Mouse (Mus musculus) megakaryocyte progenitor cell, adult 5-6 weeks (primary cell): ENCODE data around the gene Tcte1. TPM values are rescaled to one million over a fixed set of nuclear protein-coding genes. Genes with fewer than 3 reads are reported as not detected.

Experiments used
- ATAC-seq: replicated peaks from 2 replicates; pipeline ENCODE4 v1.8.0; 2016; ENCODE audit warnings: mild to moderate bottlenecking, moderate TSS enrichment, inconsistent platforms; ENCODE audit not compliant: poor library complexity
- total RNA-seq, 2 experiments: library from RNA; stranded (forward) in 1 of 2; stranded (reverse) in 1 of 2; fragments of 157-497, 149-512 nt in 1 of 2; fragments of 200-1000 nt in 1 of 2; gene quantifications; 2 replicates each; pipeline versions ENCODE4 v1.2.3 to v1.2.4; 2015 to 2017

Gene Tcte1
- not detected in 2 replicates for total RNA-seq (2015)
- not detected in 2 replicates for total RNA-seq (2017)

DNA sequence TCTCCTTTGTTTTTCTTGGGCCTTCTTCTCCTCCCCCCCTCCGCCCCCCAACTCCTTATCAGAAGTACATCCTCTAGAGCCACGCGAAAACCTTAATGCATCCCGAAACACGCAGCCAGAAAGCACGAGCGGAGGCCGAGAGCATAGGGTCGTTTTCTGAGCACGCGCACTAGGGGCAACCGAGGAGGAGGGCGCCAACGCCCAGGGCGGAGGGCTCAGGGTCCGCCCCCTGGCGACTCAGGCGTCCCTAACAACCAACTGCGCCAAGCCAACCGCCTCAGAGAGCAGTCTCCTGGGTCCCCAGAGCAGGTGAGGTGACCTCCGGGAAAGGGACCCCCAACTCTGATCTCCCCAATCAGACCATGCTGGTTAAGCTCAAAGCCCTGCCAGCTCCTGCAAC is at the start of gene Tcte1:
Tcte1 (plus strand) TSS at position 172 of the 400 bp plus-strand sequence.
- peak; percentile 44; the same call in 1 of the 2 replicates for ATAC-seq

DNA sequence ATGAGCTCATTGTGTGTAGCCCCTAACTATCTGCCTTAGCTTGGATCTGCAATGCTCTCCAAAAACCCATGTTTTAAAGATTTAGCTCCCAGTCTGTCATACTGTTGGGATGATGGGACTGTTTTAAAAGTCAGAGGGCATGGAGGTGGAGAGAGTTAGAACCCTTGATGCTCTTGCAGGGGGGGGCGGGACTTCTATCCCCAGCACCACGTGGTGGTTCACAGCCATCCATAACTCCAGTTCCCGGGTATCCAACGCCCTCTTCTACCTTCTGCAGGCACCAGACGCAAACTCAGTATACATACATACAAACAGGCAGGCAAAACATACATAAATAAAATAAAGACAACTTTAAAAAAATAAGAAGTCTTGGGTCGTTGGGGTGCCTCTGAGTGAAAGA is 49.6 kb upstream of the Tcte1 start:
- no peak for ATAC-seq

DNA sequence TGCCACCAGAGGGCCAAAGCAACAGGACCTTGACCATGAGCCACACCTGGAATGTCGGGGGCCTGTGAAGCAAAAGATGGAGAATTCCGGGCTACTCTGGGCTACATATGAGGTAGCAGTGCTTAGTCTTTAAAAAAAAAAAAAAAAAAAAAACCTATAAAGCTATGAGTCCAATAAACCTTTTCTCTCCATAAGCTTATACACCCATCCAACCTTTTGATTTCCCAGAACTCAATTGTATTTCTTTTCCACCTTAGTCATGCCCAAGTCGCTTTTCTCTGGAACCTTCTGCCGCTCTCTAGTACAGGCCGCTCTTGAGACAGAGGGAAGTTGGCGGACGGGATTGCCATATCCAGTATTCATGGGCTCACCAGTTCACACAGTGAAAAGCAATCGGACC is 49.1 kb upstream of the Tcte1 start:
- no peak for ATAC-seq

DNA sequence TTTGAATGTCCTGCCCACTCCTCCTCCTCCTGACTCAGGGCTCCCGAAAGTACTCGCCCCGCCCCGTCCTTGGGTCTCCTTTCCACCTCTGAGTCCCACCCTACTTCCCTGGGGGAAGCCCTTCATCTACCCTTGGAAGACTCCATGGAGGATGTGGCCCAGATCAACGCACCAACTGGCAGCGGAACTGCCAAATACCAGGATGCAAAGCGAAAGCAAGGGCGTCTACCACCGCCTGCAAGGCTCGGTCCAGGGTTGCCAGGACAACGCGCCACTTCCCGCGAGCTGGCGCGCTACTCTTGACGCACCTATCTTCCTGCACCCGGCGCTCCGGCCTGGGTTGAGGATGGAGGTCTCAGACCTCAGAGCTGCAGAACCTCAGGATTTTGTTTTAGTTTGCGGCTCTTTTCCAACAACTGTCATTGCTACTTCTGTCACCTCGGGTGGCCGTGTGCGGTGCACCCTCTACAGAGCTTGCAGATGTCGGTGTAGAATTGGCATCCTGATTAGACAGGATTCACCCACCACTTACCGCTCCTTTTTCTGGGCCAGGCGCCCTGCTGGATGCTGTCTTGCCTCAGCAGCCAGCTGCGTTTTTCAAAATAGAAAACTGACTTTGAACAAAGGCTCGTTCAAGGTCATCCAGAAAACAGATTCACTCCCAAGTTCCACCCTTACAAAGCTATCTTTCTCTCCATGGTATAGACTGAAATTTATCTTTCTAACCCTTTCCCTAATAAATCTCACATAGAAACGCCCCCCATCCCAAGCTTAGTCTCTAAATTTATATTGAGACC is 48.4 kb upstream of the Tcte1 start, which contains the start of gene Spats1:
Spats1 (minus strand) TSS at position 747 of the 797 bp plus-strand sequence.
- peak; percentile 74 for ATAC-seq

DNA sequence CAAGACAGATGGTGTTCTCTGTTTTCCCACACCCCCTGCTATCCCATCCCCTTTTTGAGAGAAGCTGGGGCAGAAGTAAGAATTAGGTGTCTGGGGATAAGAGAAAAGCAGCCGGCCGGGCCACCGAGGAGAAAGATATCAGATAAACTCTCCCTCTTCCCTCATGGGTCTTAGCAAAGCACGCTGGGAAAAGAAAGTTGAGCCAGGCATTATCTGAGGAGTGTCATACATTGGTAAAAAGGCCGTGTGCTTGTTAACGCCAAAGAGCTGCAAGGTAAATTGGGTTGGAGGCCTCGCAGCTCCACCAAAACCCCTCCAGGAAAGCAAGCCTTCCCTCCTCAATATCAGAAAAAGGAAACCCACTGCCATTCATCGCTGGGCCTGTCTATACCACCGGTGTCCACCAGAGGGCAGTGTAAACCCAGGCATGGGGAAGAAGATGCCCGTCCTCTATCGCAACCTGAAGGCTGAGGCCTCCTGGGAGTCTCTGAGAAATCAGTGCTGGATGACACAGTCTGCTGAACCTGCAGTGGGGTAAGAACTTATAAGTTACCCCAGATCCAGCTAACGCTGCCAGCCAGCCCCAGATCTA is 44.9 kb upstream of the Tcte1 start:
- peak; percentile 90 for ATAC-seq

DNA sequence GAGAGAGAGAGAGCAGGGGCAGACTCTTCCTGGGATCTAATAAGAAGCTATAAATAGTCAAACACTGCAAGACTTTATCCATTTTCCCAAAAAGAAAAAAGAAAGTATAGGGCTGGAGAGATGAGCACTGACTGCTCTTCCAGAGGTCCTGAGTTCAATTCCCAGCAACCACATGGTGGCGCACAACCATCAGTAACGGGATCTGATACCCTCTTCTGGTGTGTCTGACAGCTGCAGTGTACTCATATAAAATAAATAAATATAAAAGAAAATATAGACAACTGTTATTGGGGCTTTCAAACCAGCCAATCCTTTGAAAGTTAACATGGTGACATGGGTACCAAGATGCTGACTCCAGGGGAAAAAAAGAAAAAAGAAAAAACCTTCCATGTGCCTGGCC is 42.8 kb upstream of the Tcte1 start:
- no peak for ATAC-seq

DNA sequence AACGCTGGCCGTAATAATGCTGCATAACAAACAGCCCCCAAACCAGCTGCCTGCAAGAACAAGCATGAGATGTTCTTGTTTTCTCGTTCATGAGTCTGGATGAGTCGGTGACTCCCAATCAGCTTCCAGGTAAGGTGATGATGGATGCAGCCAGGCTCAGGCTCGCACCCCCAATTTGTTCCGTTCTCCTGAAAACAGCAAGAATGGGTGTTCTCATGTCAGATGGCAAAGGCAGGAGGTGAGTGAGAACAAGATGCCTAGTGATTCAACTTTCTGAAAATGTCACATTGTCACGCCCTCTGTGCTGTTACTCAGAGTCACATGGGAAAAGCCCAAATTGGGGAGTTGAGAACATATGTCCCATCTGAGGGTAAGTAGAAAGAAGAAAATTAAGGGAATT is 37.7 kb upstream of the Tcte1 start:
- no peak for ATAC-seq

DNA sequence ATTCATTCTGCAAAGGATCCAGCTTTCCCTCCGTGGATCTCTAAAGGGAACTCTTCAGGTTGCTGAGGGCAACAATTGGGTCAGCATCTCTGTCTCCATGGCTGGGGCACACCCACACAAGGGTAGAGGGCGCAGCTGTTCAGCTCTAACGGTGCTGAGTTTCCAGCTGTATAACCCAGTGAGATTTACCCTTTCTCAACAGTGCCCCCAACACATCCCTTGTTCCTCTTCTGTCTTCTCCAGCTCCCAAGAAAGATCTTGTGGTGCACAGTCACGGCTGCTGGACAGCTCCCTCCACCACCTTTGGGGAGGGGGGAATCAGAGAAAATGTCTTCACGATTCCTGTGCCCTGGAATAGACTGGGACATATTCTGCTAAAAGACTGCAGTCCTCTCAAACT is 36.0 kb upstream of the Tcte1 start:
- ATAC-seq: peak; percentile 31

DNA sequence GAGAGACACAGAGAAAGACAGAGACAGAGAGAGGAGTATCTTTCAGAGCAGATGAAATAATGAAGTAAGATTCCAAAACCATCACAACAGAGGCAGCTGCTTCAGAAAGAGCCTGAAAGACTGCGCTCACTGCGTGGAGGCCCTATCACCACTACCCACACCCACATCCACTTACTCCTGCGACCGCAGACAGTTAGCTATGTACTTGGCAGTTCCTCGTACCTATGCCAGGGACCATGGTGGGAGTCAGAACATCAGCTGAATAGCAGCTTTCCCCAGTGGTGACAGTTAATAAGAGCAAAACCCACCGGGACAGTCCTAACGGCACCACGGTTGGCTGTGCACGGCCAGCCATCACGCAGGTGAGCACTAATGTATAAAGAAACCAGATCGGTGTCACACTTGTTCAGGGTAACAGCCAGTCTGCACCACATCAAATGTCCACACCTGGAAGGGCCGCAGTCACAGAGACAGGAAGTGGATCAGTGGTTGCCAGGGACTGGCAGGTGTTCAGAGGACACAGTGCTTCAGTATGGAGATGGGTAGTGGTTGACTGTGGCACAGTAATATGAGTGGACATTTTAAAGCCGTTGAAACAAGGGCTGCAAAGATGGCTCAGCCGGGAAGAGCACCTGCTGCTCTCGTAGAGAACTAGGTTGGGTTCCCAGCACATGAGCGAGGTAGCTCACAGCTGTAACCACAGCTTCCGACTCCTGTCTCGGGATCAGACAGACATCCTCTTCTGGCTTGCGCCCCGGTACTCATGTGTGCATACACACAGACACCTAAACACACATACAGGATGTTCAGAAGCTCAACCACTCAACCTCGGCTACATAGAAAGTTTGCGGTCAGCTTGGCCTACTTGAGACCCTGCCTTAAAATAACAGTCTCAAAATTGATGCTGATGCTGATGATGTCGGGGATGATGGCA is 34.6 kb upstream of the Tcte1 start:
- no peak for ATAC-seq

DNA sequence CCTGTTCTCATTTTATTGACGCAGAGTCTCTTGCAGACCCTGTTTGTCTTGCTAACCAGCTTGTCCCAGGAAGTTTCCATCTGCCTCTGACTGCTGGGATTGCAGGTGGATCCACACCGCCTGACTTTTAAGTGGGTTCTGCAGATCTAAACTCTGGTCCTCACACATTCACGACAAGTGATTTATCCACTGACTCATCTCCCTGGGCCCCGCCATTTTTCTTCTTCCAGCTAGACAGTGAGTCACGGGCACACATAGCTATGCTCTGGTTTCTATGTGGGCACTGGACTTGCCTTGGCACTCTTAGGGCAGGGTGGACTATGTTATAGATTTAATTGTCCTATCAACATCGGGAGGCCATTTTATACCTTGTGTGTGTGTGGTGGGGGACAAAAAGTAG is 33.5 kb upstream of the Tcte1 start:
- no peak for ATAC-seq

DNA sequence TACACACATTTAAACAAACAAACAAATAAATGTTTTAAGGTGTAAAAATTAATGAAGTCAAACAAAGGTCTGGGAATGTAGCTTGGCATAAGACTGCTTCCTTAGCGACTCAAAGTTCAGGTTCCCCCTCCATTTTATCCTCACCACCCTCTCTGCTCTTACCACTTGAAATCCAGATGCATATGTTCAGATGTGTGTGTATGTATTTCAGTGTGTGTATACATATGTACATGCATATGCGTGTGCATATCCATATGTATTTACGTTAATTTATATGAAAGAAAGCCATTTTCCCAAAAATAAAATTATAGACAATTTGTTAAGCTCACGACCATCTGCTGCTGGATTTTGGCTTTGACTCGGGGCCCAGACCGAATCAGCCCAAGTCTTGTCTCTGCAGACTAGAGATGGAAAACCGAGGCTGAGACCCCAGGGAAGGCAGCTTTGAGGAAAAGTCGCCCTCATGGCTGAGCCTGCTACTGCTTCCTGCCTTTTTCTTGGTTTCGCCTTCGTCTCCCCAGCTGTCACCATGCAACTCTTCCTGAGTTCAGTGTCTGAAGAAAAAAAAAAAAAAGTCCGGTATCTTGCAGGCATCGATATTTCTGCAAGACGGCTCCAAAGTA is 32.6 kb upstream of the Tcte1 start:
- no peak for ATAC-seq

DNA sequence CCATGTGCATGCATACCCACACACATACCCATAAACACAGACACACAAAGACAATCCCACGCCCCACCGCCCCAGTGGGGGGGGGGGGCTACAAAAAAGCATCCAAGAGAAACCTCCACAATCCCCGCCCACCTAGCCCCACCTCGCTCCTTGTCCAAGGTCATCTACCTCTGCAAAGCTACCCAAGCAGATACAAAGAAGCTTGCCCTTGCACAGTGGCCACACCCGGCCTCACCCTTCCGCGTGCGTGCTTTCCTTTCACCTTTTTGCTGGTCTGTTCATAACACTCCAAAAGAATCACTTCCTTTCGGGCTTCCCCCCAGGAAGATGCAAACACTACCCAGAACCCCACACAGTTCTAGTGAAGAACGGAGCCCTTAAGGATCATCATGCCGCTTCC is 27.8 kb upstream of the Tcte1 start:
- ATAC-seq: no peak

DNA sequence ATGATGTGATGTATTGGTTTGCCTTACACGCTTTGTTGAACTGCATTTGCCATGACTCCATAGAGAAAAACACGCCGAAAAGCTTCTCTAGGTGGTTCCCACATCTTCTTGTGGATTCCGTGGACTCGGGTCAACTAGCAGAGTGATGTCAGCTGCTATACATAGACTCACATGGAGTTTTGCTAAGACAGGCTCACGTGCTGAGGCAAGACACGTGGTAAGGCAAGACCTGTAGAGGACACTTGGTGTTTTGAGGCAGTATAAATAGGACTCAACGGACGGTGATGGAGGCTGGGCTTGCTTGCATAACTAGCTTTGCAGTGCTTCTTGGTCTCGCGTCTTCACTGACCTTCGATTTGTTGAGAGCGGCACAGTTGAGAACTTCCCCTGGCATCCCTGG is 24.8 kb upstream of the Tcte1 start:
- ATAC-seq: no peak

DNA sequence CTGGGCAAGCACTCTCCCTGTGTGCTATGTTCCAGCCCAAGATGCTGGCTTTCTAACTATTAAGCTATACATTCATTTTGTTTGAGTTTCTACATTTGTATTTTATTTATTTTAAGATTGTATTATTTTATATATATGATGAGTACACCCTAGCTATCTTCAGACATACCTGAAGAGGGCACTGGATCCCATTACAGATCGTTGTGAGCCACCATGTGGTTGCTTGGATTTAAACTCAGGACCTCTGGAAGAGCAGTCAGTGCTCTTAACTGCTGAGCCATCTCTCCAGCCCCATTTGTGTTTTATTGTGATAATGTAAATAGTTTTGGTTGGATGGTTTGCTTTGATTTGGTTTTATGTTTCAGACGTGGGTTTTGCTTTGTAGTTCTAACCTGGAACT is 23.7 kb upstream of the Tcte1 start:
- ATAC-seq: no peak

DNA sequence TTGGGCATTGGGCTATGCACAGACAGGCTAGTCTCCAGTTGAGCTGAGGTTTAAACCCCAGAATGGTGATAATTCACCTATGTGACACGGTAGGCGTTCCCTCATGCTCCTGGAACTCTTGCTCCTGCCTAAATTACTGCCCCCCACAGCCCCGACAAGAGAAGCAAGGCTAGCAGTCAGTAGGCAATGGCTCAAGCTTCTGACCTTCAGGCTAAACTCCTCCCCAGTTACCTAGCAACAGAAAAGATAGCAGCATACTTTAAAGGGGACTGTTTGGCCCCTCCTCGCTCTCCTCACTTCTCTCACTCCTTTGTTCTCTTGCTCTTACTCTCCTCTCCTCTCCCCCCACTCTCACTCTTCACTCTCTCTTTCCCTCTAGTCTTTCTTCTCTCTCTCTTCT is 22.3 kb upstream of the Tcte1 start:
- no peak for ATAC-seq

DNA sequence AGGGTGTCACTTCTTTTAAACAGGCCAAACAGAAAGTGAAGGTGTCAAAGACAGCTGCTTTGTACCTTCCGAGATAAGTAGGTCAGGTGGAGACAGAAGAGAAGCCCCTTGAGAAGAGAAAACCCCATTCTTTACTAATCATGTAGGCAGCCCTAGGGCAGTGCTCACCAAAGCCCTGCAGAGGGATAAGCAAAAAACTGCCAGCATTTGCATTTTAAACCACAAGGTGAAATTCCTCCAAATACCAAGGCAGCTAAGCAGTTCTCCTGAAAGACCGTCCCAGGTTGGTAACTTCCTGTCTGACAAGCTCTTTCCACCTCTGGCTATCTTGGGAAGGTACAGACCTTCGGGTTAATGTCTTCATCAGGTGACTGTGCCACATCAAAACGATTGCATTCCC is 20.9 kb upstream of the Tcte1 start:
- ATAC-seq: no peak

DNA sequence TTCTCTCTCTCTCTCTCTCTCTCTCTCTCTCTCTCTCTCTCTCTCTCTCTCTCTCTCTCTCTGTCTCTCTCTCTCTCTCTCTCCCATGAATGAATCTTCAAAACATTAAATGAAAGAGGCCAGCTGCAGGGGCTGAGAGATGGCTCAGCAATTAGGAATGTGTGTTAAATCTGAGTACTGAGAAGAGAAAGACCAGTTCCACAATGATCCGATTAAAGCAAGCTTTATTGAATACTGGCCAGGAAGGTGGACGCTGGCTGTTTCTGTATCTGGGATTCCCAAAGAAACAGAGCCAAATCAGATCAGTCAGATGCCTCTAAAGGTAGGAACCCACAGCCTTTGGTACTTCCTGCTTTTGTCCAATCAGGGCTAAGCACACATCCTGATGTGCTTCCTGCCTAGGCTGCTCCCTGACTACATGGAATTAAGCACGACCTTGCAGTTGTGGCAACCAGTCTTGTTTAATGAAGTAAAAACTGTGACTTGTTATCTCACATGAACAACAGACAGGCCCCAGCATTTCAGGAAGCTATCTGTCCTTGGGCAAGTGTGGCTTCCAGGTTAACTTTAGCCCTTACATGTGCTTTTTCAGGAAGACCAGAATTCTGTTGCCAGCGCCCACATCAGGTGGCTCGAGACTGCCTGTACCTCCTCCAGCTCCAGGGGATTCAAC is 19.8 kb upstream of the Tcte1 start:
- ATAC-seq: peak; percentile 51

DNA sequence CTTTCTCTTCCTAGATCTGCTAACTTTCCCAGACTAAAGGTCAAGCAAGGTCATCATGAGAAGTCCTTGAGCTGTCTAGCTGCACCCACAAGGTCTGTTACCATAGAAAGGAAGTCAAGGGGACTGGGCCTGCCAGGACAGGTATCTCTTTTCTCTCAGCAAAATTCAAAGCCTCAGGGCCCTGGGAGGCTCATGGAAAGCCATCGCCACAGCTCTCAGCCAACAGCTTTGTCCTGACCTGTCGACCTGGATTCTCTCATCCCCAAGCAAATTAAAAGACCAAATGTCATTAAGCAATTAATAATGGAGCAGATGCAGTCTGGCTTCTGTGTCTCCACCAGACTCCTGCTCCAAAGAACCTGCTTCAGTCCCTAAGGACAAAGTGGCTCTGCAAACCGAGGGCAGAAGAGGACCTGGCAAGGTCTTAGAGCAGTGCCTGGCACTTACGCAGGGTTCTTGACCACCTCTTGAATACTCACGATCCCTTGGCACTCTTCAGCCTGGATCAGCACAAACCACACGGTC is 17.2 kb upstream of the Tcte1 start:
- ATAC-seq: no peak

DNA sequence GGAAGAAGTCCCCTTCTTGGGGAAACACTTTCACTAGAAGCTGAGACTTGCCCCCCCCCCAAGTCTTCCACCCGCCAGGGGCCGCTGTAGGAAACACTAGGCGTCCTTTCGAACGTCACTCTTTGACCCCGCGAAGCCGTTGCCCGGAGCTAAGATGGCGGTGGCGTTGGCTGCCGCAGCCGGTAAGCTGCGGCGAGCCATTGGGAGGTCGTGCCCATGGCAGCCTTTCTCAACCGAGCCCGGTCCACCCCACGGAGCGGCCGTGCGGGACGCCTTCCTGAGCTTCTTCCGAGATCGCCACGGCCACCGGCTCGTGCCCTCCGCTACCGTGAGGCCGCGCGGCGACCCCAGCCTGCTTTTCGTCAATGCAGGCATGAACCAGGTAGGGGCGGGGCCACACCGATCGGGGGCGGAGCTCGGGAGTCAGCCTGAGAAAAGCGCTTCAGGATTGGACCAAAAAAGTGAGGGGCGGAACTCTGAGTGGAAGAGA is 16.5 kb upstream of the Tcte1 start, which contains the start of gene Aars2:
Aars2 (plus strand) TSS at position 142 of the 490 bp plus-strand sequence.
- ATAC-seq: peak; percentile 93

DNA sequence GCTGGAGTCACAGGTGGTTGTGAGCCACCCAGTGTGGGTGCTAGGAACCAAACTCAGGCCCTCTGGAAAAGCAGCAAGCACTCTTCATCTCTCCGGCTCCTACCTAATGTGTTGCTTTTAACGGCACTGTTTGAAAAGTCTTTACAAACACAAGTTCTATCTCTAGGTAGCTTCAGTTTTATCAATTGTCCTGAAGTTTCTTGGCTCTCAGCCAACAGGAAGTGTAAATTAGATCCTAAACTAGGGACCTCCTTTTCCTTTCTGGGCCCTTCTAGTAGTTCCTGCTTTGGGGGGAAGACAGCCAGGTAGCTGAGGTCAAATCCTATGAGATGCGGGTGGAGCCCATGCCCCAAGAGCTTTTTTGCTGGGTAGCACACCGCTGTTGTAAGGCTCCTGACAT is 12.4 kb upstream of the Tcte1 start:
- no peak for ATAC-seq
